Mouse (Mus musculus) natural killer cell, adult 2 months (primary cell): ENCODE results near the gene Ralgps1.

ENCODE experiments used
- DNase-seq, 2 experiments: peaks; one replicate each; pipeline ENCODE4 v3.0.0; 2022; ENCODE audit warnings: low spot score in 2 of 2

Ralgps1 gene

DNA sequence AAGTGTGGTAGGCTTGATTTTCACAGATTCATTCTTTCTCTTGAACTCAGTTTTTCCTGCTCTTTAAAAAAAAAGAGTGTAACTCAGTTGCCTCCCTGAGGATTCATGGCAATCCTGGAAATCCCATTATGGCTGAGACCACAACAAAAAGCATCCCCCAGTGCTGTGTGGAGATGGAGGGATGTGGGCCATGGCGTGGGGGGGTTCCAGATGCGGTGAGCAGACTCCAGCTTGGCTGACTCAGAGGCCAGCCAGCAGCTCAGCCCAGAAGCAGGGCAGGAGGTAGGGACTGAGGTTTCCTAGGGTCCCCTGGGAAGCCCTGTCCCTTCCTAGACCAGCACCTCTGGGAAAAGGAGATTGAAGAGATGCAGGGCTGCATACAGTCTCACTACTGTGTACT lies 194.4 kb downstream of the Ralgps1 start:
- DNase-seq = no peak

DNA sequence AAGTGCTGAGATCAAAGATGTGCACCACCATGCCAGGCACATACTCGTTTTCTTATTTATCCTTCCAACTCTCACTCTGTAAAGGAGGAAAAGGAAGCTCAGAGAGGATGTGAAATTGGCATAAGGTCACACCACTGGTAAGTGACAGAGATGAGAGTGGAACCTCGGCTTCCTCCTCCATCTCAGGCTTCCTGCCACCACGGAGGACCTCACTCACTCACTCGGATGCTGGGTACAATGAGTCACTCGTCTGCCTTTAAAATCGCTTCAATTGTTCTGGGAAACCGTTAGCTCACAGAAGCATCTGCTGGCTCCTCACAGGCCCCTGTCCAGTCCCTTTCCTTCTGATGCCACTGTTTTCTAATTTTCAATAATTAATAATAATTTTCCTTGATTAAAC lies 194.8 kb downstream of the Ralgps1 start:
- DNase-seq = no peak

DNA sequence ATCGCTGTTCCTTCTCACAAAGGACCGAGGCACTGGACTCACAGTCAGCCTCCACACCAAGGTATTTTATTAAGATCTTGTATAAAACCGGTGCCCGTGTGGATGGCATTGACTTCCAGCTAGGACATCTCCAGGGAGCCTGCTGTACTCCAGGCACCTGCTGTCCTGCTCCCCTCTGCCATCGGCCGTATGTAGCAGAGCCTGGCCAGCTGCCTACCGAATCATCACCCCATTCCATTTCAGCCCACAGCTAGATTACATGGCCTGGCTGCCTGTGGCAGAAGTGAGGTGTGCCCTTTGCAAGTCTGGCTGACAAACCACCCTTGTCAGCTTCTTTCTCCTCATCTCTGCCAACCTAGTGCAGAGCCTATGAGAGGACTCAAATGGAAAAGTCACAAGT lies 197.6 kb downstream of the Ralgps1 start:
- DNase-seq = no peak

DNA sequence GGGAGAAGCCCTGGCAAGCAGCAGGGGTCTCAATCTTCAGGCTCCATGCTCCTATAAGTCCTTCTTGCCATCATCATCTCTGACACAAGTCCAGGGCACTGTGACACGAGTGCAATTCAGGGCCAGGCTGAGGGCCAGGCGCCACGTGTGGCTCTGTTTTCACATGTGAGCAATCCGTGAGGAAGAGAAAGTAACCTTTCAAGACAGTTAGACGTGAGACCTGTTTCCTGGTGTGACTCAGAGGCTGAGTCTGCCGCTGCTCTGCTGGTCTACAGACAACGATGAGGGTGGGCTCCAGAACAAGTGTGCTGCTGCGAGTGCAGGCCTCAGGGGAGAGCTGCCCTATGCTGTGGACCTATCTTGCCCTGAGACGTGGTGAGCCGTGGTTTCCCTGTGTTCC lies 198.2 kb downstream of the Ralgps1 start:
- DNase-seq = no peak

DNA sequence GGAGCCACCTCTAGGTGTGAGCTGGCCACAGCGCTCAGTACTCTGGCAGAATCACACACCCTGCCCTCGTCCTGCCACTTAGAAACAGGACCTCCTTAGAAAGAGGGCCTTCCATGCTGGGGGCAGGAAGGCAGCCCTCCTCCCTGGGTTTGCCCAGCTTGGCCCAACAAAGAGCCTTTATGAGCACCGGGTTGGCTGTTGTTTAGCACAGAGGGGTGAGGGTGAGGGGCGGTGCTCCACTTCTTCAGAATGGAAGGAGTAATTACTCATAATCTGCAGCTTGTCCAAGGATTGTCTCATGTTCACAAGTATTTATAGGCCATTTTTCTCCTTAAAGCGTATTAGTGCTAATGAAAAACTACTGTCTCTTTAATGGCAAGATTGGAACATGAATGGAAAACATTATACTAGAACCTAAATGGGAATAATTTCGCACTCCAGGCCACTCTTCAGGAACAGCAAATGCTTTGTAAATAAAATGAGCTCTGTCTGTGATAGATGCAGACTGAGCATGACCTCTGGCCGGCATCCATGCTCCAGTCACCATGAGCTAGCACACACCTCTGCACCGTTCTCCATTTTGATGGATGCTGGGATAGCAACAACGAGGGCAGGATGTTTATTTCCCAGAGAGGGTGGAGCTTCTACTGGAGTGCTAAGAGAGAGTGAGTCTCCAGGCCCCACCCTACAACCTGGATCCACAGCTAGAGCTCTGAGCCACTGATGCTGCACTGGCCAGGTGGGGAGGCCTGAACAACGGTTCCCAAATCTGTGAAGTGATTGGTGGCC lies 200.3 kb downstream of the Ralgps1 start:
- no peak for DNase-seq

DNA sequence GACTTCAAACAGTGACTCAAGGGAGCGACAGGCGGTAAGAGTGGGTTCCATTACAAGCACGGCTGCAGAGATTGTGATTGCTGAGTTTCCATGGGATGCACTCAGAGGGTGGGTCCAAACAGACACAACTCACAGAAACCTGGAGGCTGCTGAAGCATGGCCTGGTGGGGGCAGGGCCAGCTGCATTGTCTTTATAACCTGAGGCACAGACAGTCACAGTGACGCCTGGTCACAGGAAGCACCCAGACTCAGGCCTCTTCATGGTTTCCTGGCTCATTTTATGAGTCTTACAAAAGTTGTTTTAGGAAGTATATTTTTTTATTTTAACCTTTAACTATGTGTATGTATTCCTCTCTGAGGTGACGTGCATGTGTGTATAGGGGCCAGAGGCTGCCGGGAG lies 201.8 kb downstream of the Ralgps1 start:
- DNase-seq = no peak

DNA sequence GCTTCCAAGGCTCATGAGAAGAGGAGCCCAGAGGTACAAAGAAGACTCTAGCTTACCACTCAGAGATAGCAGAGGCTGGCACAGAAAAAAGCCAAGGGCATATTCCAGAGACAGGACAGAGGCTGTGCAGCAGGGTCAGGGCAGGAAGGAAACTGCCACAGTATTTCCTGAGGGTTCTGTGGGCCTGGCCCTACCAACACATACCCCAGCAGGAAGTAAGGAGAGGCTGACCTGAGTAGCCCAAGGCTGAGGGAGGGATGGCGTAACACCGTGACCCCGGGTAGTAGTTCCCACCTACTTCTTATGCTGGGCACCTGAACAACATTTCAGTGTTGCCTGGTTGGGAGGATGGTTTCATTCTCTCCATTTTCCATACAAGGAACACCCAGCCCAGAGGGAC lies 204.2 kb downstream of the Ralgps1 start:
- DNase-seq = no peak

DNA sequence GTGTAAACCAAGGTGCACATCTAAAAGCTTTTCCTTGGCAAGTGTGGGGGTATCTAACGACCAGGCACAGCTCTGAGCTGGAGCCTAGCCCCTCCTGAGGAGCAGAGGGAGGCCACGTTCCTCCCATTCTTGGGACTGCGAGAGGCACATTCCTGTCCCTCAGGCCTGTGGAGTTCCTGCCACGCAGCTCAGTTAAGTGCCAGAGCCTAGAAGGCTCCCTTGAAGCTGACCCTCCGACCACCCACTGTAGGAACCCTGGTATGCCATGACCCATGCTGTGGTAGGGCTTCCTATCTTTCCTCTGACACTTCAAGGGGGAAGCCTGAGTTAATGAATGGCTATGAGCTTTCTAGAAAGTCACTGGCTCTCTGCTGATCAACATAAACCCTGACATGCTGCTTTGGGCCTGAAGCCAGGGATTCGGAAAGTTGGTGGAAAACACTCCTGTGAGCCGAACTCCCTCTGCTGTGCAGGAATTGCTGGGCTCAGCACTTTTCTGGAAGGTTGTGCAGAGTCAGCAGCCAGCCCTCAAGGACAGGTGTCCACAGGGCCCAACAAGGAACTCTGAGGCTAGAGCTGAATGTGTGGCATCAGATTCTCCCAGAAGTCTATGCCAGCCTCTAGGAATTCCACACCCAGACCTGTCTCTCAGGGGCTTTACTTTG lies 205.4 kb downstream of the Ralgps1 start:
- no peak for DNase-seq

DNA sequence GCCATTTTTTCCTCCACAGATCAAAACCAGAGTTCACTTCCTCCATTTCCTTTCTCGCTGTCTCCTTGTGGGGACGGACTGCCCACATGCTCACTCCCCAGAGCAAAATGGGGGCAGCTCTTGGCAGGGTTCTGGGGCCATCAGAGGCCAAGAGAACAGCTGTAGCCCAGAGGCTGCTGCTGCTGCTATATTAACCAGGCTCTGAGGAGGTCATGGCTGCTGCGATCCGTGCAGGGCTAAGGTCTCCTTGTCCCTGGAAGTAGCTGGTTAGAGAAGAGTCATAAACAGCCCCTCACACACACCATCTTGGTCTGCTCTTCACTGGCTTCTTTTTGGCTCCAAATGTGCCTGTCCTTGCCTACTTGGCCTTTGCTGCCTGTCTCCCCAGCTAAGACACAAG lies 206.1 kb downstream of the Ralgps1 start:
- DNase-seq = no peak

DNA sequence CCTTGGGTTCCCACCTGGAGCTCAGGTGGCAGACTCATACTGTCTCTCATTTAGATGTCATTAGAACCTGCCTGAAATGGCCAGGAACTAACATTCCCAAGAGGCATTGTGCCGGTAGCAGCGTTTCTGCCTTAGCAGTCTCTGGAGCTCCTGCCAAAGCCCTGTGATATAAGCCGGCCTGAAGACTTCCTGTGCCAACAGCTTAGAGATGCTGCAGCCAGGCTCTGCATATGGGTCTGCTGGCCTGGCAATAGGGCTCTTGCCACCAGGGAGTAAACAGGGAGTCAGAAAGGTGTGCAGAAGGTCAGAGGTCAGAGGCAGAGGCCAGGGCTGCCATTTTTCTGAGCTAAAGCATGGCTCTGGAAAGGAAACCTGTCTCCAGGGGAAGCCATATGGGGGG lies 206.6 kb downstream of the Ralgps1 start:
- no peak for DNase-seq

DNA sequence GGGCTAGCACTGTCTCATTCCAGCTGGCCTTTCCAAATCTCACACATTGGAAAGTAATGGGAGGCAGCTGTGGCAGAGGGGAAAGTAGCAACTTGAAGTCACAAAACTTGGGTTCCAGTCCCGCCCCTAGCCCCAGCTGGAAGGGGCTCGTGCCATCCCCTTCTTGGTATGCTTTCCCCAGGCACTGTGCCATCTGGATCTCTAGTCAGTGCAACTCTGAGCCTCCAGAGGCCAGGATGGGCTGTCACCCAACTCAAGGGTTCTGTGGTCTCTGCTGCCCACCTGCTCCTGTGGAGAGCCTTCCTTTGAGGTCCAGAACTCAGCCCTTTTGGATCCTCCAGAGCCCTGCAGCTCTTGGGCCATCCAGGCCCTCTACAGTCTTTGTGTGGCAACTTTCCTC lies 209.2 kb downstream of the Ralgps1 start:
- DNase-seq = no peak

DNA sequence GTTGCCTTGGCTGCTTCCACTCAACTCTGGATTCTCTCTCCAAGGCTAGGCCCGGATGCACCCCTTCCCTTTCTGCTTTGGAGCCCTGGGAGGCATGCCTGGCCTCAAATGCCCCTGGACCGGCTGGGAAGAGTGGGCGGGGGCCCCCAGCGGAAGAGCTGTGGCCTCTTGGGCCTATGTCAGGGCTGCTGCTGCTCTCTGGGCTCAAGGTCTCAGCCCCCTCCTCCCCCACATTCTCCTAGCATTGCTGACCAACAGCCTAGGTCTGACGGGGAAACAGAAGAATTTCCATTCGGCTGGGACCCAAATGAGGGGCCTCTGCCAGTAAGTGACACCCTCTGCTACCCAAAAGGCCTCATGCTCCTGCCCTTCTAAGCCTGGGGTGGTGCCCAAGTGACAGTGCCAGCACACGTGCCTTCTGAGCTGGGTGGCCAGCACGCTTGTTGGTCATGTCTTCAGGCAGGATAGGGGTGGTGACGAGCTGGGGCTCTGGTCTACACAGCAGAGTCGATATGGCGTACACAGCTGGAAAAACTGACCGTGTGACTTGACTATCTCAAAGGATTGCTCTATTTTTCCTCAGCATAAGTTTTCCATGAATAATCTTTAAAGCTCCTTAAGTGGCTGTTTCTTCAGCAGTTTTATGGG lies 210.8 kb downstream of the Ralgps1 start:
- no peak for DNase-seq

DNA sequence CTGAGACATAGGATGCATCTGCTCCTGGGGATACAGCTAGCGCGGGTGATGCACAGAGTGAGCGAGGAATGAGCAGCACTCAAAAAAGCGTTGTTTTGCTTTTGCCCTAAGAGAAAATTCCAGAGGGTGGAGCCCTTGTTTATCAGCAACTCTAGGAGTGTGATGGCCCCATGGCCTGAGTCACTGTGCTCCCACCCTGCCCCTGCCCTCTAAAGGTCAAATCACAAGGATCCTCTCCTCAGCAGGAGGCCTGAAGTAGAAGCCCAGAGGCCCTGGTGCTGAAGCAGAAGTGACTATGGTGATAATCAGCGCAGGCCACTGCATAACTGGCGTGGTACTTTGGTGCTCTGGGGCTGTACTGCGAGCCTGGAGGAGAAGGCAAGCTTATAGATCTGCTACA lies 211.7 kb downstream of the Ralgps1 start:
- DNase-seq = no peak

DNA sequence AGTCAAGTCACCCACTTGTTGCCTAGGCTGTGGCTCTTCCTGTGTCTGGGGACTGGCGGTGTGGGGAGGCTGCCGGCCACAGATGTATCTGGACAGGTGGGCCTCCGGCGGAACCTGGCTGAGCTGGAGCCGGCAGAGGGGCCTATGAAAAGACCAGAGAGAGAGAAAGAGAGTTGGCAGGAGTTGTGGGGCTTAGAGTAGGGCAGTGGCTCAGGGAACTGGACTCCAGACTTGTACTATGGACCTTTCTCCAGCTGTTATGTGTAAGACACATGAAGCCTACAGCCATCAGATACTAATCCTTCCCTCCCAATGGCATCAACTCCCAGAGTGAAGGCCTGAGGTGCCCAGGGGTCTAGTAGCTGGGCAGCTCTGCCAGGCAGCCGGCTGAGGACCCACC lies 212.4 kb downstream of the Ralgps1 start:
- DNase-seq = no peak

DNA sequence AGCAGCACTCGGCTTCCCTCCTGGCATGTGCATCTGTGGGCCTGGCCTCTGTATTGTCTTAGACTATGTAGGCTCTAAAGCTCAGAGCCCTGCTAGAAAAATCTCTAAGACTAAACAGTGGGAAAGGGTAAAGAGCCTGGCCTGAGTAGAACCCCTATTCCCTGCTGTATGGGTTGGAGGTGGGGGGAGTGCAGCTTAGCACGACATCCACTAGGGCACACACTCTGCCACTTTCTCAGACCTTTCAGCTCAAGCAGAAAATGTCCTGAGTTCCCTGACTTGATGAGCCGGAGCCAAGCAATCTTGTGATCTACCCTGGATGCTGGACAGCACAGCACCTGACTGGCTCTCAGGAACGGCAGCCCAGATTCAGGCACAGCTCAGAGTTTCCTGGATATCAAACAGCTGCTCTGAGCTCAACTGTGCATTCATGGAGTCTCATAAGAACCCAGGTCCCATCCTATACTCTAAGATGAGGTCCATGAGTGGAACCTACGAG lies 215.0 kb downstream of the Ralgps1 start:
- DNase-seq = no peak

DNA sequence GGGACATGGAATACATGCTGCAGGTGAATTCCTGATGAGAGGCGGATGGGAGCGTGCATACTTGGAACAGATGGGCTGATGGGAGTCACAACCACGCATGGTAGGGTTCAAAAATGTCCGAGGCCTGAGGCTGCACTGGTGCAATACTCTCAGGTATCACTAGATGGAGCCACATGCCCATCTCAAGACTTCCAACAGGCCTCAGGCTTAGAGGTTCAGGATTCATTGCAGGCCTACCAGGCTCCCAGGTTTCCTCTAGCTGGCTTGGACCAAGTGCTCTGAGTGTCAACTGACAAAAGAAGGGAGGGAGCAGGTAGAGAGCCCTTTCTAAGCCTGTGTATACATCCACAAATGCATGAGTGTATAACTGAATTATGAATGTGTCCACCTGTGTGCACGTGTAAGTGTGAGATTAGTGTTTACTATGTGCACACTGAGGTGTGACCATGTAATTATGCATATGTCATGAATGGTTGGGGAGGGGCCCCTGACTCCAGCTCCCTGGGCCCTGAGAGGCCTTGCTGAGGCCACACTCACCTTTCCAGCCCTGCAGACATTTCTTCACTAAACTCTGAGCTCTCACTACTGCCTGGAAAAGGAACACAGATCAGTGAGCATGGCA lies 216.4 kb downstream of the Ralgps1 start:
- DNase-seq = peak; percentile 25 to 51

DNA sequence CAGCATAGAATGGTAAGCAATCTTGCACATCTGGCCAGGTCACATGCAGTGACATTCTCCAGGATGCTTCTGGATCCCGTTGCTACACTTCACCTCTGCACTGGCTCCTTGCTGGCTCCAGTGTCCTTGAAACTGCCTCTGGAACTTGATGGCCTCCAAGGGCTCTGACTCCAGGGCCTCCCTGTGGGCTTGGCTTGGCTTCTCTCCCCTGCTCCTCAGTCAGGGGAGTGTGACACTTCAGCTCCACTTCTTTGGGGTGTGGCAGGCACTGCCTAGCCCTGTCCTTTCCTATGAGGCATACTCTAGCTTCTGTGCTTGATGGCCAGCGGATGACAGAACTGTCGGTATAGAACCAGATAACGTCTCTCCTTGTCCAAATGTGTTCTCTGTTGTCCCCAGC lies 224.3 kb downstream of the Ralgps1 start:
- no peak for DNase-seq

DNA sequence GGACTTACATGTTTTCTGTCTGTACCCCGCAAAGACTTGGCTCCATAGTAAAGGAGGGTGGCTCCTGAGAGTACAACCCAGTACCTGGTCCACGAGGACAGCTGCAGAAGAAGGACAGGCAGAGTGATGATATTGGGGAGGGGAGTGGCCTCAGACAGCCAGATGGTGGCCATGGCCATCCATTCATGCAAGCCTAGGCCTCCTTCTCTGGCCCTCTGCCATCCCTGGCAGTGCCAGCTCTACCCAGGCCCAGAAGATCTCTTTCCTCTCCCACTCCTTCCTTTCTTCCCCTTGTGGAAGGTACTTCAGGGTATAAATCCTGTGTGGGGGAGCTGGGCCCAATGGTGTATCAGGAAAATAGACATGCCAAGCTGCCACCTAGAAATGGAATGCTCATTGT lies 228.0 kb downstream of the Ralgps1 start:
- DNase-seq = no peak

DNA sequence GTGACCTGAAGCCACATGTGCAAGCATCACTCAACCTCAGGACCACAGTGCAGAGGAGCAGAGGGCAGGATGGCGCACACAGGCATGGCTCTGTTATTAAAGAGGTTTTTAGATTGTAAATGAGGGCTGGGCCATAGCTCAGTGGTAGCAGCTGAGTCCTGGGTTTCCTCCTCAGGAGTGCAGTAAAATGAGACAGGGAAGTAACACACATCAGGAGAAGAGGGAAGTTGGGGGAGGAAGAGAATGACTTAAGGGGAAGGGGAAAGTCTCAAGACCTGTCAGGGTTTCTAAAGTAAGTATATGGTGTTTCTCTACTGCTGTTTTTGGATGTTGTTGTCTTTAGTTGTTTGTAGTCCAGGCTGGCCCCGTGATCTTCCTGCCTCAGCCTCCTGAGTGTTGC lies 232.8 kb downstream of the Ralgps1 start:
- DNase-seq = no peak

DNA sequence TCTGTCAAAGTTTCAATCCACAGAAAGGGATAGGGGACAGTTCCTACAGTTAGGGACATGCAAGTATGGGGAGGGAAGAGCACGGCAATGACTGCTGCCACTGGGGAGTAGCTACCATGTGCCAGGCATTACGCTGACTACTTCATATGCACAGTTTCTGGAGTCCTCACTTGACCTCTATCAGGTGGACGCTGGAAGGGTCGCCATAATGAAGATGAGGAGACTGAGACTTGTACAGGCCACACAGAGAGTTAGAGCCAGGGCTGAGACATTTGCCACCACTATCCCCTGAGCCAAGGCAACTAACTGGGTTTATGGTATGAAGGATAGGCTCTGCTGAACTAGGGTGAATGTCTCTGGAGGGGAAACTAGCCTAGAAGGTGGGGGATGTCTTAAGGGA lies 233.6 kb downstream of the Ralgps1 start:
- no peak for DNase-seq

DNA sequence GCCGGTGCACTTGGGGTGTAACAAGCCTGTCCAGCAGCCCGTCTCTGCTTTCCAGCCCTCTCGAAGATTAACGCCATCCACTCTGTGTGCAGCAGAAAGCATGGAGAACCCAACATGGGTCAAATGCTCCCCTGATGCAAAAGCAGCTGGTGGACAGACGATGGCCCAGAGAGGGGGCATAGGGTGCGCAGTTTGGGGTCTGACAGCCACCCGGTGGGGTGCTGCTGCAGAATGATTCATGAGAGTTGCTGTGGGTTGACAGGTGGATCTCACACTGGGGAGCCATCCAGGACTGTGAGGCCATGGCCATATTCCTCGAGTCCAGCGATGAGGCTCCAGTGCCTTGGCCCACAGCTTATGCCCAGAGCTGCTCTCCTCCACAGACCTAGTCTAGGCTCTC lies 234.0 kb downstream of the Ralgps1 start:
- DNase-seq = no peak

DNA sequence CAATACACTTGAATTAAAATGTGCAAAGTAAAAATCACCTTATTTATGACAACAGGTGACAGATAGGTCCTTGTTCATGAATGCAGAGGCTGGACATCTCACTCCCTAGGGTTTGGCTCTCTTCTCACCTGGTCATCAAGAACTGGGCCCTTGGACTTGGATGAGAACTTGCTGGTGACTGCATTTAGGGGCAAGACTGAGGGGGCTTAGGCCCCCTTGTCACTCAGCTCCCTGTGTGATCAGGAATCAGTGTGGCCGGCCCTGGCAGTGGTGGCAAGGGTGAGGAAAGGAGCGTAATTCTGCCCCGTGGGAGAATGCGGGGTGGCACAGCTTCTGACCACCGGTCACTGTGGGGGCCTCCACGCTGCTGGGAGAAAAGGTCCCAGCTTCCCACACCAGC lies 234.9 kb downstream of the Ralgps1 start:
- DNase-seq = no peak
